Mouse (Mus musculus) ES-E14 (cell line): Measurements from ENCODE around the gene Ssc4d. TPM values are rescaled to one million over a fixed set of nuclear protein-coding genes. Genes with fewer than 3 reads are reported as not detected.

ENCODE experiments used
- DNase-seq: peaks from one replicate; pipeline ENCODE4 v3.0.0-alpha.2; 2013; ENCODE audit warnings: low read depth, low spot score
- H3K27ac ChIP-seq: 2 replicates; pipeline ENCODE4 v1.5.1; 2012; ENCODE audit warnings: low read depth, mild to moderate bottlenecking, low read length, moderate library complexity, mixed read lengths; ENCODE audit not compliant: poor library complexity, insufficient read depth, severe bottlenecking
- H3K36me3 ChIP-seq: 2 replicates; pipeline ENCODE4 v1.6.1; 2012; ENCODE audit warnings: mild to moderate bottlenecking, low read length, moderate library complexity, mixed read lengths; ENCODE audit not compliant: control insufficient read depth, poor library complexity, insufficient read depth, severe bottlenecking
- H3K4me1 ChIP-seq, 2 experiments: fragments of 150-350 bp in 1 of 2; sonication (generic) in 1 of 2; 2 replicates each; pipeline ENCODE4 v1.6.1; 2012; ENCODE audit warnings: low read length in 2 of 2, mild to moderate bottlenecking in 1 of 2, mixed read lengths in 1 of 2; ENCODE audit not compliant: control insufficient read depth in 2 of 2, insufficient read depth in 2 of 2, poor library complexity in 1 of 2
- H3K4me3 ChIP-seq, 2 experiments: fragments of 150-350 bp in 1 of 2; sonication (generic) in 1 of 2; 2 replicates each; pipeline ENCODE4 v1.5.1; 2012; ENCODE audit warnings: low read length in 2 of 2, low read depth in 1 of 2, mild to moderate bottlenecking in 1 of 2, mixed read lengths in 1 of 2; ENCODE audit not compliant: insufficient read depth in 1 of 2, poor library complexity in 1 of 2, severe bottlenecking in 1 of 2
- H3K9ac ChIP-seq: 2 replicates; pipeline ENCODE4 v1.6.1; 2012; ENCODE audit warnings: low read depth, mild to moderate bottlenecking, low read length, mixed read lengths; ENCODE audit not compliant: poor library complexity, insufficient read depth, severe bottlenecking
- H3K9me3 ChIP-seq: fragments of 150-350 bp; sonication (generic); 2 replicates; pipeline ENCODE4 v1.6.1; 2012; ENCODE audit warnings: low read depth, mild to moderate bottlenecking, low read length; ENCODE audit not compliant: control insufficient read depth, insufficient read depth
- CHD2 ChIP-seq: IDR thresholded peaks from 2 replicates; pipeline ENCODE4 v1.6.1; 2014; ENCODE audit warnings: mild to moderate bottlenecking, low read depth, low read length, inconsistent platforms
- HCFC1 ChIP-seq: IDR thresholded peaks from 2 replicates; pipeline ENCODE4 v1.6.1; 2012; ENCODE audit warnings: low read length, inconsistent platforms, borderline replicate concordance; ENCODE audit not compliant: insufficient read depth
- MAFK ChIP-seq: IDR thresholded peaks from 2 replicates; pipeline ENCODE4 v1.6.1; 2014; ENCODE audit warnings: mild to moderate bottlenecking, low read depth, low read length, inconsistent platforms; ENCODE audit not compliant: insufficient read depth
- ZC3H11A ChIP-seq: IDR thresholded peaks from 2 replicates; pipeline ENCODE4 v1.6.1; 2012; ENCODE audit warnings: low read depth, mild to moderate bottlenecking, inconsistent platforms, low read length, borderline replicate concordance
- ZNF384 ChIP-seq: IDR thresholded peaks from 2 replicates; pipeline ENCODE4 v1.6.1; 2012; ENCODE audit warnings: low read depth, low read length, inconsistent platforms
- in situ Hi-C, 2 experiments: fragments of 600-800 bp; cut with MboI; formaldehyde crosslinking; loops; one replicate each; pipeline ENCODE4 v1.15.1; 2025; ENCODE audit warnings: low sequenced_read_pairs in 2 of 2, inconsistent platforms in 1 of 2; ENCODE audit not compliant: unreplicated experiment in 2 of 2
- total RNA-seq: library from RNA; depleted of rRNA; stranded (reverse); fragments of 300-350 nt; gene quantifications from 2 replicates; pipeline ENCODE4 v1.2.3, GENCODE M21; 2012

The Ssc4d gene
- total RNA-seq, 1 experiment, result 11.0 TPM

DNA sequence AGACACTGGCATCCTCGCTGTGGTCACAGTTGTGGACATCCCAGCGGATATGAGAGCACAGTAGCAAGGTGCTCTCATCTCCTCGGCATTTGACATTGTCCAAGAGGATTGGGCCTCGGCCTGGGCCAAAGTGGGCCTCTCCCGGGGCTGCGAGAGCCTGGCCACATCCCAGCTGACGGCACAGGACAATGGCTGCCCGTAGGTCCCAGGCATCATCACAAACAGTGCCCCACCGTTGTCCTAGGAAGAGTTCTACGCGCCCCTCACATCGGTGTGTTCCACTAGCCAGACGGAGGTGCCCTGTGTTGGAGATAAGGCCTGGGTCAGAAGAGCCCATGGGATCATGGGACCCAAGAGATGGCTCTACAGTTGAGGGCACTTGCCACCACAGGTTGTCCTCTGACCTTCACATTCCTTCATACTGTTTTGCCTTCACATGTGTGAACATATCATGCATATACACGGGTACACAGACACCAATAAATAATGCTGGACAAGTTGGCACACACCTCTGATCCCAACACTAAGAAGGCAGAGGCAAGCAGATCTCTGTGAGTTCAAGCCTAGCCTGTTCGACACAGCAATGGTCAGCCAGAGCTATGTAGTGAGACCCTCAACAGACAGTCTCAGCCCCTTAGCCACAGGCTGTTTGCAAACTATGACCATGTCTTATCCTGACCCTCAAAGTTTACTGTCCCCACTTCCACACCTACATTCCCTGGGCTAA is 13.3 kb downstream of the Ssc4d start:
- Histone ChIP-seq H3K4me3 (peak overlapping the region; percentile 54 to 65; a peak in 3 of 4 replicates), H3K9me3 (no peaks in the 10 kb centered on the region), H3K27ac (peak overlapping the region; percentile 96), H3K9ac (peak overlapping the region; percentile 75; the same call in 1 of the 2 replicates), H3K4me1 (peaks cover 11 to 35% of the 10 kb centered on the region in 2 experiments), H3K36me3 (no peaks in the 10 kb centered on the region)
- no peak for DNase-seq
- in situ Hi-C loops, result no loop called here
- TF ChIP-seq HCFC1, result no peak
- TF ChIP-seq ZNF384, result no peak
- no peak for TF ChIP-seq MAFK
- no peak for TF ChIP-seq CHD2
- TF ChIP-seq ZC3H11A, result no peak

DNA sequence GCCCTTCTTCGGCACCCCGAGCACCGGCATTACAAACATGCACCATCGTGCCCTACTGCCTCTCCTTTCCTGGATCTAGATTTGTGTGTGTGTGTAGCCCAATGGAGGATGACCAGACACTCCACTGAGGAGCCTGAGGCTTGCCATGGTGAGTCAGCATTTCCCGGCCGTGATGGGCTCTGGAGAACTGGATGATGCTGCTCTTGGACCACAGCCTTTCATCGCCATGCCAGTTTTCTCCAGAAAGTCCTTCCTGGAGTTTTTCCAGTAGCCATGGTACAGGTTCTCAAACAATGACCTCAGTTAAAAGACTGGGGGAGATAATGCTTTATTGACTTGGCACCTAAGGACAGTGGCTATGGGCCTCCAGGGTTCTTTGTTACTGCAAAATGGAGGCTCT is 14.4 kb downstream of the Ssc4d start:
- Histone ChIP-seq H3K36me3 (no peaks in the 10 kb centered on the region), H3K9ac (peak overlapping the region; percentile 75; the same call in 1 of the 2 replicates), H3K9me3 (no peaks in the 10 kb centered on the region), H3K4me3 (peak overlapping the region in 1 of 2 experiments; percentile 65; a peak in 1 of 4 replicates), H3K4me1 (peaks cover 11 to 37% of the 10 kb centered on the region in 2 experiments), H3K27ac (peak overlapping the region; percentile 96)
- no peak for DNase-seq
- in situ Hi-C loops, result no loop called here
- TF ChIP-seq HCFC1 (no peak), ZC3H11A (no peak), MAFK (peak; percentile 71), CHD2 (no peak), ZNF384 (no peak)

DNA sequence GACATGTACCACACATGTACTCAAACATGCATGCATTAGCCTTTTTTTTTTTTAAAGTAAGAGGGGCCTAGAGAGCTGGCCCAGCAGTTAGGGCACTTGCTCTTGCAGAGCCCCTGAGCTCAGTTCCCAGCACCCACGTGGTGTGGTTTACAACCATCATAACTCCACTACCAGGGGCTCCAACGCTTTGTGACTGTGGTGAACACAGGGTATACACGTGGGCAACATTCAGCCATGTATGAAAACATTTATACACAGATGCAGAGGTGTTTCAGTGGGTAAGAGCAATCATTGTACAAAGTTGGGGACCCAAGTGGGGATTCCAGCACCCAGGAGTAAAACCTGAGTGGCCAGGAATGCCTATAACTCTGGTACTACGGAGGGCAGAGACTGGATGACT is 16.0 kb downstream of the Ssc4d start:
- in situ Hi-C loops, result no loop called here
- Histone ChIP-seq H3K36me3 (no peaks in the 10 kb centered on the region), H3K9me3 (no peaks in the 10 kb centered on the region), H3K4me3 (peak overlapping the region; percentile 36 to 63; a peak in 3 of 4 replicates), H3K9ac (peak overlapping the region; percentile 64; the same call in 1 of the 2 replicates), H3K27ac (peak overlapping the region; percentile 92), H3K4me1 (peaks cover 11 to 37% of the 10 kb centered on the region in 2 experiments)
- TF ChIP-seq ZNF384 (no peak), ZC3H11A (no peak), HCFC1 (no peak), CHD2 (no peak), MAFK (no peak)
- no peak for DNase-seq

DNA sequence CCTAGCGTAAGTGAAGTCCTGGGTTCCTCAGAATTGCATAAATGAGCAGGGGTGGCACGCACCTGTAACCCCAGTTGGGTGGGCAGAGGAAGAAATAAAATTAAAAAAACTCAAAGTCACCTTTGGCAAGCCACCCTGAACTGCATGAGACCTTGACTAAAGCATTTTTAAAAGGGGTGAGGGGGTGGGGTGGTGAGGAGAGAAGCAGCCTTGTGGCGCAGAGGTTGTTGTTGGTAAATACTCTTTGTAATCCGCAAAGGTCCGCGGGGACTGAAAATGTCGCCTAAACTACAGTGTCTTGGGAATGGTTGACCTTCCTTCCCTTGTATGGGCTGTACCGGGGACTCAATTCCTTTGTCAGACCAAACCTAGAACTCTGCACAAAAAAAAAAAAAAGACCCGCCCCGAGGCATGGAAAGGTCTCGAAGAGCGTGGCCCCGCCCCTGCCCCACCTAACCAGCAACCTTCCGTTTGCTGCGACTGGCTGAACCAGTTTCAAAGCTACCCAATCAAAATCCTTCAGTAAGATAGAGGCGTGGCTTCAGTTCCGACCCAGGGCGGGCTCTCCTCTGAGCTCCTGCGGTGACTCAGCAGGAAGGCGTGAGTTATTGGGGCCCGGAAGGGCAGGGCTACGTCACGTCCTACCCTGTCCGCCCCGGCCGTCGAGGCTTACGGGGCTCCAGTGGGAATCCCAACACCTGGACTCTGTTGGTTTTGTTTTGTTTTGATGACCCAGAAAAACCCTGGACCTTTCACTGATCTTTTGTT is 16.9 kb downstream of the Ssc4d start:
- TF ChIP-seq HCFC1 (0 out of 2 replicates have a peak, but pooled peaks have one; percentile 31), ZC3H11A (no peak), CHD2 (peak; percentile 30; the same call in 1 of the 2 replicates), MAFK (peak; percentile 95), ZNF384 (peak; percentile 98)
- peaks cover 11 to 39% of the 10 kb centered on the region in 2 experiments for H3K4me1 ChIP-seq

More for the DNA sequence above, 16.9 kb downstream of the Ssc4d start:
- H3K36me3 ChIP-seq, result no peaks in the 10 kb centered on the region
- peak overlapping the region; percentile 71 for H3K9ac ChIP-seq
- H3K4me3 ChIP-seq, result peak overlapping the region; percentile 42 to 63
- H3K9me3 ChIP-seq, result no peaks in the 10 kb centered on the region
- DNase-seq, result peak; percentile 98
- in situ Hi-C loops, result no loop called here
- peak overlapping the region; percentile 98 for H3K27ac ChIP-seq
